Mouse (Mus musculus) brain, embryonic 14.5 days (tissue): ENCODE measurements around the gene Serpinb6a.

Experiments
- CTCF ChIP-seq: fragments of 200-500 bp; IDR thresholded peaks from 2 replicates; pipeline ENCODE4 v1.5.1; 2012; ENCODE audit warnings: inconsistent platforms, mild to moderate bottlenecking, moderate library complexity, borderline replicate concordance; ENCODE audit not compliant: insufficient read depth, insufficient read length; ENCODE audit errors: extremely low read depth
- POLR2A ChIP-seq: fragments of 200-500 bp; IDR thresholded peaks from 2 replicates; pipeline ENCODE4 v1.6.1; 2012; ENCODE audit warnings: mild to moderate bottlenecking, inconsistent platforms, borderline replicate concordance; ENCODE audit not compliant: poor library complexity, insufficient read depth, insufficient read length, severe bottlenecking; ENCODE audit errors: extremely low read depth

GRCm38 (mm10) chr13:34040091-34040490 is 37.5 kb upstream of the Serpinb6a start:
- TF ChIP-seq CTCF (no peak), POLR2A (no peak)
